Mouse (Mus musculus) hindbrain, embryonic 12.5 days (tissue): ENCODE results near the gene Elac2. TPM values are rescaled to one million over a fixed set of nuclear protein-coding genes. Genes with fewer than 3 reads are reported as not detected.

Experiments
- ATAC-seq: fragments of 200-750 bp; cut with Nextera tagmentation; 2 replicates; pipeline ENCODE4 v1.8.0; 2017; ENCODE audit warnings: moderate TSS enrichment; ENCODE audit not compliant: low FRiP score
- H3K27ac ChIP-seq: fragments of 300-500 bp; sonication (generic); 2 replicates; pipeline ENCODE4 v1.5.1; 2016; ENCODE audit warnings: mild to moderate bottlenecking
- H3K27me3 ChIP-seq: fragments of 300-500 bp; sonication (generic); 2 replicates; pipeline ENCODE4 v1.6.1; 2016; ENCODE audit warnings: mild to moderate bottlenecking
- H3K36me3 ChIP-seq: fragments of 300-500 bp; sonication (generic); 2 replicates; pipeline ENCODE4 v1.6.1; 2016; ENCODE audit warnings: mild to moderate bottlenecking
- H3K4me1 ChIP-seq: fragments of 300-500 bp; sonication (generic); 2 replicates; pipeline ENCODE4 v1.6.1; 2016
- H3K4me2 ChIP-seq: fragments of 300-500 bp; sonication (generic); replicated peaks from 2 replicates; pipeline ENCODE4 v1.6.1; 2016; ENCODE audit warnings: mild to moderate bottlenecking
- H3K4me3 ChIP-seq: fragments of 300-500 bp; sonication (generic); 2 replicates; pipeline ENCODE4 v1.5.1; 2016; ENCODE audit warnings: mild to moderate bottlenecking
- H3K9ac ChIP-seq: fragments of 300-500 bp; sonication (generic); 2 replicates; pipeline ENCODE4 v1.6.1; 2016; ENCODE audit warnings: mild to moderate bottlenecking, moderate library complexity
- H3K9me3 ChIP-seq: fragments of 300-500 bp; sonication (generic); replicated peaks from 2 replicates; pipeline ENCODE4 v1.6.1; 2016; ENCODE audit warnings: mild to moderate bottlenecking
- WGBS: fragments of 180-500 bp; shearing (Covaris S2); methylation state at CpG from one replicate; pipeline ENCODE4 v1.1.7; 2016; 5-methylcytosine and 5-hydroxymethylcytosine counted together
- polyA plus RNA-seq: library from polyadenylated mRNA; unstranded; fragments of >200 nt; fragmentation: Nextera tagmentation; extraction: Ambion mirVana; gene quantifications from 2 replicates; pipeline ENCODE4 v1.2.1, GENCODE M21; 2016

Gene Elac2
- polyA plus RNA-seq, 1 experiment from 2014 or later = 34.8 TPM

GRCm38 (mm10) chr11:65030201-65030600, 51.4 kb downstream of the Elac2 start:
- no peaks in the 10 kb centered on the region for H3K4me1 ChIP-seq
- H3K27ac ChIP-seq = no peak overlapping the region
- H3K9me3 ChIP-seq = no peaks in the 10 kb centered on the region
- ATAC-seq = no peak
- no peak overlapping the region for H3K4me3 ChIP-seq
- no peak overlapping the region for H3K4me2 ChIP-seq
- WGBS = 85% methylated on average over 1 of the region's 1 CpGs
- H3K9ac ChIP-seq = no peak overlapping the region
- no peaks in the 10 kb centered on the region for H3K27me3 ChIP-seq
- 0 out of 2 replicates have a peak, but pooled peaks cover under 1% of the 10 kb centered on the region for H3K36me3 ChIP-seq

- Histone ChIP-seq H3K9me3 (no peaks in the 10 kb centered on the region), H3K9ac (no peak overlapping the region), H3K4me2 (no peak overlapping the region), H3K27ac (no peak overlapping the region), H3K4me3 (no peak overlapping the region), H3K36me3 (0 out of 2 replicates have a peak, but pooled peaks cover 4% of the 10 kb centered on the region), H3K27me3 (no peaks in the 10 kb centered on the region), H3K4me1 (no peaks in the 10 kb centered on the region)
- ATAC-seq = no peak
- WGBS = 94% methylated on average over 7 of the region's 7 CpGs
Observed at GRCm38 (mm10) chr11:65032221-65032620, 53.4 kb downstream of the Elac2 start.

- Histone ChIP-seq H3K4me1 (peaks cover 6% of the 10 kb centered on the region), H3K27ac (no peak overlapping the region), H3K27me3 (no peaks in the 10 kb centered on the region), H3K4me2 (no peak overlapping the region), H3K9me3 (no peaks in the 10 kb centered on the region), H3K9ac (no peak overlapping the region), H3K36me3 (0 out of 2 replicates have a peak, but pooled peaks cover 4% of the 10 kb centered on the region), H3K4me3 (no peak overlapping the region)
- 49% methylated on average over 2 of the region's 2 CpGs for WGBS
- ATAC-seq = no peak
Observed at GRCm38 (mm10) chr11:65038996-65039395, 60.2 kb downstream of the Elac2 start.

- Histone ChIP-seq H3K4me2 (no peak overlapping the region), H3K27me3 (no peaks in the 10 kb centered on the region), H3K27ac (no peak overlapping the region), H3K4me3 (no peak overlapping the region), H3K36me3 (0 out of 2 replicates have a peak, but pooled peaks cover 4% of the 10 kb centered on the region), H3K9me3 (no peaks in the 10 kb centered on the region), H3K4me1 (peaks cover 6% of the 10 kb centered on the region), H3K9ac (no peak overlapping the region)
- no peak for ATAC-seq
- WGBS = 48% methylated on average over 12 of the region's 12 CpGs
Observed at GRCm38 (mm10) chr11:65039517-65040095, 60.8 kb downstream of the Elac2 start.

GRCm38 (mm10) chr11:65040556-65040955, 61.7 kb downstream of the Elac2 start:
- H3K4me1 ChIP-seq = peaks cover 6% of the 10 kb centered on the region
- 0 out of 2 replicates have a peak, but pooled peaks cover under 1% of the 10 kb centered on the region for H3K36me3 ChIP-seq
- H3K4me2 ChIP-seq = no peak overlapping the region
- no peak overlapping the region for H3K4me3 ChIP-seq
- 81% methylated on average over 6 of the region's 6 CpGs for WGBS
- no peaks in the 10 kb centered on the region for H3K9me3 ChIP-seq
- no peaks in the 10 kb centered on the region for H3K27me3 ChIP-seq
- no peak overlapping the region for H3K9ac ChIP-seq
- ATAC-seq = no peak
- H3K27ac ChIP-seq = no peak overlapping the region

GRCm38 (mm10) chr11:65049090-65049489, 70.3 kb downstream of the Elac2 start:
- H3K4me1 ChIP-seq = no peaks in the 10 kb centered on the region
- H3K4me2 ChIP-seq = no peak overlapping the region
- no peak overlapping the region for H3K4me3 ChIP-seq
- H3K36me3 ChIP-seq = no peaks in the 10 kb centered on the region
- no peaks in the 10 kb centered on the region for H3K9me3 ChIP-seq
- ATAC-seq = no peak
- WGBS = 78% methylated on average over 7 of the region's 7 CpGs
- no peaks in the 10 kb centered on the region for H3K27me3 ChIP-seq
- no peak overlapping the region for H3K9ac ChIP-seq
- no peak overlapping the region for H3K27ac ChIP-seq

- no peaks in the 10 kb centered on the region; the same call in 1 of the 2 replicates for H3K4me1 ChIP-seq
- 84% methylated on average over 5 of the region's 5 CpGs for WGBS
- H3K4me2 ChIP-seq = no peak overlapping the region
- H3K4me3 ChIP-seq = no peak overlapping the region
- no peak for ATAC-seq
- H3K27ac ChIP-seq = no peak overlapping the region
- no peaks in the 10 kb centered on the region for H3K27me3 ChIP-seq
- H3K9ac ChIP-seq = no peak overlapping the region
- H3K36me3 ChIP-seq = no peaks in the 10 kb centered on the region
- H3K9me3 ChIP-seq = no peaks in the 10 kb centered on the region
Observed at GRCm38 (mm10) chr11:65050819-65051218, 72.0 kb downstream of the Elac2 start.

Other genes starting within 250 kb of the Elac2 start
- gene 1700086D15Rik, start 180.9 kb downstream of the Elac2 start, polyA plus RNA-seq = 0.29 TPM in 1 of 2 replicates, not detected in the other
- gene Arhgap44, start 183.9 kb downstream of the Elac2 start, polyA plus RNA-seq = 6.8 and 7.3 TPM in 2 replicates